Mouse (Mus musculus): ENCODE measurements around the gene Rbm10.
A peak's percentile ranks its signal among the peaks of the same experiment; 100 is the strongest.

GRCm38 (mm10) chrX:20571024-20571423, 46.3 kb upstream of the Rbm10 start:
- TF ChIP-seq CTCF (IDR thresholded peaks at IDR 0.05; ENCODE audit: low read depth), result no peak
- TF ChIP-seq EP300 (IDR thresholded peaks at IDR 0.05; ENCODE audit: low read depth), result peak; percentile 95

Data from heart, postnatal 0 days (tissue).